Mouse (Mus musculus) MEL (cell line): ENCODE results near the gene Epb41l4b. TPM values are rescaled to one million over a fixed set of nuclear protein-coding genes. Genes with fewer than 3 reads are reported as not detected.

Experiments
- DNase-seq: peaks from one replicate; pipeline ENCODE4 v3.0.0; 2011; ENCODE audit warnings: low read depth, low spot score
- H3K27ac ChIP-seq: 2 replicates; pipeline ENCODE4 v1.5.1; 2012; ENCODE audit warnings: low read depth, mild to moderate bottlenecking, control low read depth, low read length, moderate library complexity; ENCODE audit not compliant: control insufficient read depth
- H3K27me3 ChIP-seq, 2 experiments: fragments of 150-350 bp in 1 of 2; sonication (generic) in 1 of 2; 2 replicates each; pipeline ENCODE4 v1.6.1; 2012; ENCODE audit warnings: low read length in 2 of 2, mild to moderate bottlenecking in 2 of 2, improper control_type of control experiment in 1 of 2, moderate library complexity in 1 of 2; ENCODE audit not compliant: insufficient read depth in 2 of 2, control insufficient read depth in 1 of 2
- H3K36me3 ChIP-seq, 2 experiments: 2 replicates each; pipeline ENCODE4 v1.6.1; 2012 to 2014; ENCODE audit warnings: low read length in 2 of 2, improper control_type of control experiment in 1 of 2, inconsistent platforms in 1 of 2, mild to moderate bottlenecking in 1 of 2; ENCODE audit not compliant: insufficient read depth in 2 of 2, control insufficient read depth in 1 of 2
- H3K4me1 ChIP-seq, 2 experiments: fragments of 150-350 bp in 1 of 2; sonication (generic) in 1 of 2; 2 replicates each; pipeline ENCODE4 v1.6.1; 2012; ENCODE audit warnings: low read length in 2 of 2, improper control_type of control experiment in 1 of 2, mild to moderate bottlenecking in 1 of 2; ENCODE audit not compliant: insufficient read depth in 2 of 2, control insufficient read depth in 1 of 2
- H3K4me3 ChIP-seq, 2 experiments: fragments of 150-350 bp in 1 of 2; sonication (generic) in 1 of 2; 2 replicates each; pipeline ENCODE4 v1.5.1; 2012; ENCODE audit warnings: low read depth in 2 of 2, low read length in 2 of 2, mild to moderate bottlenecking in 2 of 2, moderate library complexity in 2 of 2, control low read depth in 1 of 2, improper control_type of control experiment in 1 of 2; ENCODE audit not compliant: control insufficient read depth in 1 of 2, insufficient read depth in 1 of 2
- H3K79me2 ChIP-seq: 2 replicates; pipeline ENCODE4 v1.6.1; 2012; ENCODE audit warnings: mild to moderate bottlenecking, low read length, moderate library complexity; ENCODE audit not compliant: control insufficient read depth, poor library complexity, insufficient read depth
- H3K9ac ChIP-seq: 2 replicates; pipeline ENCODE4 v1.6.1; 2012; ENCODE audit warnings: low read depth, mild to moderate bottlenecking, control low read depth, low read length, moderate library complexity; ENCODE audit not compliant: control insufficient read depth, poor library complexity, severe bottlenecking
- H3K9me3 ChIP-seq: fragments of 150-350 bp; sonication (generic); replicated peaks from 2 replicates; pipeline ENCODE4 v1.6.1; 2012; ENCODE audit warnings: mild to moderate bottlenecking, low read length, improper control_type of control experiment, moderate library complexity; ENCODE audit not compliant: insufficient read depth
- BHLHE40 ChIP-seq: IDR thresholded peaks from 2 replicates; pipeline ENCODE4 v1.6.1; 2012; ENCODE audit warnings: low read depth, mild to moderate bottlenecking, inconsistent platforms, low read length, improper control_type of control experiment, borderline replicate concordance
- CHD1 ChIP-seq: IDR thresholded peaks from 2 replicates; pipeline ENCODE4 v1.6.1; 2012; ENCODE audit warnings: low read depth, mild to moderate bottlenecking, inconsistent platforms, low read length, improper control_type of control experiment
- CHD2 ChIP-seq: IDR thresholded peaks from 2 replicates; pipeline ENCODE4 v1.6.1; 2011; ENCODE audit warnings: low read length, improper control_type of control experiment
- CTCF ChIP-seq, 3 experiments: IDR thresholded peaks in 2 of 3; conservative IDR thresholded peaks in 1 of 3; 2 replicates each; pipeline ENCODE4 v1.5.1; 2011 to 2012; ENCODE audit warnings: low read length in 3 of 3, low read depth in 2 of 3, mild to moderate bottlenecking in 2 of 3, improper control_type of control experiment in 1 of 3, inconsistent platforms in 1 of 3, mixed read lengths in 1 of 3, moderate library complexity in 1 of 3; ENCODE audit not compliant: control insufficient read depth in 1 of 3, insufficient read depth in 1 of 3, poor library complexity in 1 of 3, severe bottlenecking in 1 of 3
- E2F4 ChIP-seq: IDR thresholded peaks from 2 replicates; pipeline ENCODE4 v1.6.1; 2011; ENCODE audit warnings: low read depth, low read length, improper control_type of control experiment, borderline replicate concordance
- ELF1 ChIP-seq: IDR thresholded peaks from 2 replicates; pipeline ENCODE4 v1.6.1; 2014; ENCODE audit warnings: low read depth, mild to moderate bottlenecking, inconsistent platforms, low read length, improper control_type of control experiment, moderate library complexity
- GABPA ChIP-seq: IDR thresholded peaks from 2 replicates; pipeline ENCODE4 v1.6.1; 2012; ENCODE audit warnings: low read depth, mild to moderate bottlenecking, inconsistent platforms, low read length, improper control_type of control experiment, moderate library complexity
- HCFC1 ChIP-seq: IDR thresholded peaks from 2 replicates; pipeline ENCODE4 v1.6.1; 2012; ENCODE audit warnings: low read depth, mild to moderate bottlenecking, inconsistent platforms, low read length, improper control_type of control experiment, moderate library complexity
- JUND ChIP-seq: IDR thresholded peaks from 2 replicates; pipeline ENCODE4 v1.6.1; 2011; ENCODE audit warnings: low read depth, mild to moderate bottlenecking, improper control_type of control experiment, low read length
- KAT2A ChIP-seq: conservative IDR thresholded peaks from 2 replicates; pipeline ENCODE4 v1.6.1; 2012; ENCODE audit warnings: low read depth, low read length, improper control_type of control experiment, inconsistent platforms
- MAFK ChIP-seq: IDR thresholded peaks from 2 replicates; pipeline ENCODE4 v1.6.1; 2011; ENCODE audit warnings: low read depth, mild to moderate bottlenecking, low read length, improper control_type of control experiment, borderline replicate concordance
- MAX ChIP-seq: IDR thresholded peaks from 2 replicates; pipeline ENCODE4 v1.6.1; 2011; ENCODE audit warnings: low read length, improper control_type of control experiment
- MAZ ChIP-seq: IDR thresholded peaks from 2 replicates; pipeline ENCODE4 v1.6.1; 2012; ENCODE audit warnings: low read depth, mild to moderate bottlenecking, inconsistent platforms, low read length, improper control_type of control experiment
- MEF2A ChIP-seq: IDR thresholded peaks from 2 replicates; pipeline ENCODE4 v1.6.1; 2014; ENCODE audit warnings: low read depth, mild to moderate bottlenecking, inconsistent platforms, low read length, improper control_type of control experiment; ENCODE audit not compliant: poor library complexity, insufficient replicate concordance, severe bottlenecking; ENCODE audit errors: extremely low read depth
- MXI1 ChIP-seq: IDR thresholded peaks from 2 replicates; pipeline ENCODE4 v1.6.1; 2011; ENCODE audit warnings: mild to moderate bottlenecking, low read depth, low read length, improper control_type of control experiment
- MYB ChIP-seq: IDR thresholded peaks from 2 replicates; pipeline ENCODE4 v1.6.1; 2011; ENCODE audit warnings: mild to moderate bottlenecking, low read depth, low read length, improper control_type of control experiment
- POLR2AphosphoS5 ChIP-seq: IDR thresholded peaks from 2 replicates; pipeline ENCODE4 v1.6.1; 2012; ENCODE audit warnings: low read depth, borderline replicate concordance, mild to moderate bottlenecking, inconsistent platforms, low read length, moderate library complexity, mixed read lengths
- RAD21 ChIP-seq: IDR thresholded peaks from 2 replicates; pipeline ENCODE4 v1.6.1; 2011; ENCODE audit warnings: mild to moderate bottlenecking, low read depth, low read length, improper control_type of control experiment
- RCOR1 ChIP-seq: IDR thresholded peaks from 2 replicates; pipeline ENCODE4 v1.6.1; 2012; ENCODE audit warnings: low read depth, mild to moderate bottlenecking, inconsistent platforms, low read length, improper control_type of control experiment
- SIN3A ChIP-seq: IDR thresholded peaks from 2 replicates; pipeline ENCODE4 v1.6.1; 2012; ENCODE audit warnings: low read length, improper control_type of control experiment, inconsistent platforms
- TAL1 ChIP-seq: IDR thresholded peaks from 2 replicates; pipeline ENCODE4 v1.6.1; 2012; ENCODE audit warnings: mild to moderate bottlenecking, inconsistent platforms, low read length, moderate library complexity, mixed read lengths
- TBP ChIP-seq: IDR thresholded peaks from 2 replicates; pipeline ENCODE4 v1.8.0; 2011; ENCODE audit warnings: low read depth, low read length, improper control_type of control experiment
- TCF12 ChIP-seq: IDR thresholded peaks from 2 replicates; pipeline ENCODE4 v1.6.1; 2014; ENCODE audit warnings: low read depth, mild to moderate bottlenecking, inconsistent platforms, low read length, improper control_type of control experiment, moderate library complexity
- UBTF ChIP-seq: IDR thresholded peaks from 2 replicates; pipeline ENCODE4 v1.6.1; 2012; ENCODE audit warnings: low read depth, mild to moderate bottlenecking, inconsistent platforms, low read length, improper control_type of control experiment, moderate library complexity, borderline replicate concordance; ENCODE audit not compliant: insufficient read depth
- USF2 ChIP-seq, 2 experiments: IDR thresholded peaks; 2 replicates each; pipeline ENCODE4 v1.6.1; 2011 to 2012; ENCODE audit warnings: improper control_type of control experiment in 2 of 2, low read length in 2 of 2, borderline replicate concordance in 1 of 2, inconsistent platforms in 1 of 2, low read depth in 1 of 2, mild to moderate bottlenecking in 1 of 2; ENCODE audit not compliant: insufficient read depth in 1 of 2
- ZKSCAN1 ChIP-seq: IDR thresholded peaks from 2 replicates; pipeline ENCODE4 v1.6.1; 2012; ENCODE audit warnings: low read depth, mild to moderate bottlenecking, inconsistent platforms, low read length, improper control_type of control experiment, moderate library complexity
- ZNF384 ChIP-seq: IDR thresholded peaks from 2 replicates; pipeline ENCODE4 v1.6.1; 2012; ENCODE audit warnings: low read depth, mild to moderate bottlenecking, inconsistent platforms, low read length, improper control_type of control experiment
- polyA plus RNA-seq, 2 experiments: library from polyadenylated mRNA; stranded (reverse) in 1 of 2; unstranded in 1 of 2; fragments of >175 nt in 1 of 2; fragments of >200 nt in 1 of 2; gene quantifications; 2 replicates each; pipeline versions ENCODE4 v1.2.1 to v1.2.4; 2012; ENCODE audit warnings: low replicate concordance in 2 of 2, low read depth in 1 of 2; ENCODE audit not compliant: insufficient read length in 2 of 2, insufficient read depth in 1 of 2, missing spikeins in 1 of 2
- total RNA-seq: library from RNA; depleted of rRNA; stranded (reverse); fragments of 300-350 nt; gene quantifications from 2 replicates; pipeline ENCODE4 v1.2.3, GENCODE M21; 2012

Epb41l4b gene
- total and polyA plus RNA-seq, 3 experiments = not detected

DNA sequence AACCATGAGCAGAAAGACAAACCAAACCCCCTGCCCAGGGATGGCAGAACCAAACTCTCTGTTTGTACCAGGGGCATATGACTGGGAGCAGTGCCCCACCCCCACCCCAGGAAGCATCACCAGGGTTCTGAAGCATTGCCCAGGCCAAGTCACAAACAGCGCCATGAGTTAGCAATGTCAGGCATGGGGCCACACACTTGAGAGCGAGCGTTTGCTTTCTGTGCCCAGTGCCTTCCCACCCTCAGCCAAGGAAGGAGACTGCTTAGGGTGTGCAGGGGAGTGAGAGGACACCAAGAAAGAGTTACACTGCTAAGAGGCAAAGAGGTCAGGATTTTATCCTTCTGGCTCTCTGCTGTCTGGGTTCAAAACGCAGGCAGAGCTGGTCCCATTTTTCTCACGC is 132.8 kb downstream of the Epb41l4b start:
- Histone ChIP-seq H3K4me1 (no peaks in the 10 kb centered on the region), H3K9ac (no peak overlapping the region), H3K27me3 (peaks cover 2% of the 10 kb centered on the region in 2 experiments; a peak in 2 of 4 replicates), H3K4me3 (no peak overlapping the region), H3K9me3 (no peaks in the 10 kb centered on the region), H3K79me2 (no peaks in the 10 kb centered on the region), H3K36me3 (no peaks in the 10 kb centered on the region), H3K27ac (no peak overlapping the region)
- TF ChIP-seq ZNF384 = no peak
- TF ChIP-seq RCOR1 = no peak
- TF ChIP-seq MAZ = no peak
- TF ChIP-seq TAL1 = no peak
- no peak for TF ChIP-seq ELF1
- no peak for TF ChIP-seq JUND
- no peak for TF ChIP-seq TCF12
- no peak for TF ChIP-seq MAX
- TF ChIP-seq MYB = no peak
- TF ChIP-seq ZKSCAN1 = no peak
- DNase-seq = no peak

DNA sequence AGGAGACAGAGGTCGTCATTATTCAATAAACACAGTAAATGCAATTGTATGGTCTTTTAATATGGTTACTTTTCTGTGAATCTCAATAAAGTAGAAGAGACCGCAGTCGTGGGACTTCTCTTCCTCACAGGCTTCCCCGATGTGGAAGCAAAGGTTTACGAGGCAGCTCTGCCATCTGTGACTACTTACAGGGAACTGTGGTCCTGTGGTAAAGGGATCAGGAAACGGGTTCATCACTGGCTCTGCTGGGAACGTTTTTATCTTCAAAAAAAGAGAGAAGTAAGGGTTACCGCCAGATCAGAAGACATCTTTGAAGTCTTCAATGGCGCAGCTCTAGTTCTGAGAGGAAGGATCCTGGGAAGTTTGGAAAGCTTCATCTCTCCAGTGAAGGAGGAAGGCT is 135.5 kb downstream of the Epb41l4b start:
- no peak overlapping the region for H3K27ac ChIP-seq
- no peaks in the 10 kb centered on the region for H3K79me2 ChIP-seq
- H3K4me3 ChIP-seq = no peak overlapping the region
- no peaks in the 10 kb centered on the region for H3K27me3 ChIP-seq
- H3K9me3 ChIP-seq = no peaks in the 10 kb centered on the region
- no peak for DNase-seq
- TF ChIP-seq CTCF (IDR thresholded peaks at IDR 0.05 in 2 of 3, conservative IDR thresholded peaks at IDR 0.05 in 1 of 3; ENCODE audit: control insufficient read depth in 1 of 3, insufficient read depth in 1 of 3, low read depth in 2 of 3, low read length in 3 of 3, poor library complexity in 1 of 3, severe bottlenecking in 1 of 3) (no peak), CHD1 (no peak), GABPA (no peak), MXI1 (no peak), MEF2A (no peak), E2F4 (no peak), SIN3A (no peak), MAFK (no peak), CHD2 (no peak), UBTF (no peak), HCFC1 (no peak), TBP (no peak), ELF1 (no peak), RAD21 (no peak), TAL1 (no peak), POLR2AphosphoS5 (no peak), BHLHE40 (no peak), USF2 (IDR thresholded peaks at IDR 0.05; ENCODE audit: borderline replicate concordance in 1 of 2, insufficient read depth in 1 of 2, low read depth in 1 of 2, low read length in 2 of 2) (no peak), ZNF384 (no peak), KAT2A (no peak)
- H3K36me3 ChIP-seq = no peaks in the 10 kb centered on the region
- H3K4me1 ChIP-seq = no peaks in the 10 kb centered on the region
- H3K9ac ChIP-seq = no peak overlapping the region
